Mouse (Mus musculus) megakaryocyte, embryonic 14.5 days (primary cell): ENCODE data around the gene Cyp4f13. TPM values are rescaled to one million over a fixed set of nuclear protein-coding genes. Genes with fewer than 3 reads are reported as not detected.
A peak's percentile ranks its signal among the peaks of the same experiment; 100 is the strongest.

ENCODE experiments used
- H3K27me3 ChIP-seq: replicated peaks from 2 replicates; pipeline ENCODE3; 2012; ENCODE audit warnings: inconsistent platforms
- H3K36me3 ChIP-seq: replicated peaks from 2 replicates; pipeline ENCODE3; 2012; ENCODE audit warnings: low read length, inconsistent platforms, mixed read lengths
- H3K4me1 ChIP-seq: 2 replicates; pipeline ENCODE4 v1.6.1; 2012; ENCODE audit warnings: inconsistent platforms
- H3K4me3 ChIP-seq: replicated peaks from 2 replicates; pipeline ENCODE3; 2012; ENCODE audit warnings: moderate library complexity, mild to moderate bottlenecking, inconsistent platforms
- H3K9me3 ChIP-seq: 2 replicates; pipeline ENCODE4 v1.6.1; 2012; ENCODE audit warnings: inconsistent platforms
- FLI1 ChIP-seq: IDR thresholded peaks from 2 replicates; pipeline ENCODE4 v1.6.1; 2012; ENCODE audit warnings: low read length, inconsistent platforms, mixed read lengths
- GATA1 ChIP-seq: IDR thresholded peaks from 3 replicates; pipeline ENCODE4 v1.6.1; 2012; ENCODE audit warnings: mixed read lengths, low read length, inconsistent platforms, borderline replicate concordance
- polyA plus RNA-seq: library from polyadenylated mRNA; stranded (reverse); fragments of >175 nt; gene quantifications from 2 replicates; pipeline ENCODE4 v1.2.3, GENCODE M21; 2012; ENCODE audit warnings: low replicate concordance; ENCODE audit not compliant: insufficient read depth

Cyp4f13 gene
- polyA plus RNA-seq, 1 experiment = 31.7 TPM

DNA sequence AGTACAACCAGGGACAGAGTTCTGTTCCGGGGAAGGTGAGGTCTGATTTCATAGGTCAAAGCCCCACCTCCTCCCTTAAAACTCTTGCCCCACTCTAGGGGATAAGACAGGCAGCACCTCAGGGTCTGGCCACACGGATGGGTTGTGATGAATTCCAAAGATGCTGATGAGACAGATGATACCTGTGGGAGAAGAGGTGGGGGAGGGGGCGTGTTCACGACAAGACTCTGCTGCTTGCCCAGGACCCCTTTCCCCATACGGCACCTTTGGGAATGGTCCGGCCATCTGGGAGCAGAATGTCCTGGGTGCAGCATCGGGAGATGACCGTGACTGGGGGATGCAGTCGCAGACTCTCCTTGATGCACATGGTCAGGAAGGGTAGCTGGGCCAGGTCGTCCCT lies 41.0 kb downstream of the Cyp4f13 start:
- TF ChIP-seq FLI1 (no peak), GATA1 (no peak)

DNA sequence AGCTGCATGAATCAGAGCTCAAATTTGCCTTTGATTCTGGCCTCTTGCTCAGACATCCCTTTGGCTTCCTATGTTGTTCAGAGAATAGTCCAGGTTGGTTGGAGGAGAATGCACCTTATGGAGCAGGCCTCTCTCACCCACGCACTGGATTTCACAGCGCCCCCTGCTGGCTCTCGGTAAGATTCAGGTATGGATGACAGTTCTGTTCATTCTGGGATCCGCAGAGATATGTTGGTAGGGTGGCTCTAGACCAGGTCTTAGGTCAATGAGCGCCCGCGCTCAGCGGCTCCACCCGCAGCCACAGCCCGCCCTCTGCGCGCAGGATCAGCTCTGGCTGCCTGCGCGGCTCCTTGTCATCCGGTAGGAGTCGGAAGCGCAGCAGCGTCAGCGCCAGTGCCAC lies 42.0 kb downstream of the Cyp4f13 start:
- peaks cover 3% of the 10 kb centered on the region; the same call in 1 of the 2 replicates for H3K9me3 ChIP-seq
- peaks cover 6% of the 10 kb centered on the region for H3K4me1 ChIP-seq
- no peak for TF ChIP-seq FLI1
- H3K36me3 ChIP-seq = no peaks in the 10 kb centered on the region
- H3K4me3 ChIP-seq = peak overlapping the region; percentile 62
- peaks cover 23% of the 10 kb centered on the region for H3K27me3 ChIP-seq

More for the DNA sequence above, 41.0 kb downstream of the Cyp4f13 start:
- H3K4me1 ChIP-seq = peaks cover 6% of the 10 kb centered on the region
- H3K36me3 ChIP-seq = no peaks in the 10 kb centered on the region
- H3K27me3 ChIP-seq = peaks cover 27% of the 10 kb centered on the region
- peaks cover 3% of the 10 kb centered on the region; the same call in 1 of the 2 replicates for H3K9me3 ChIP-seq
- no peak overlapping the region for H3K4me3 ChIP-seq

DNA sequence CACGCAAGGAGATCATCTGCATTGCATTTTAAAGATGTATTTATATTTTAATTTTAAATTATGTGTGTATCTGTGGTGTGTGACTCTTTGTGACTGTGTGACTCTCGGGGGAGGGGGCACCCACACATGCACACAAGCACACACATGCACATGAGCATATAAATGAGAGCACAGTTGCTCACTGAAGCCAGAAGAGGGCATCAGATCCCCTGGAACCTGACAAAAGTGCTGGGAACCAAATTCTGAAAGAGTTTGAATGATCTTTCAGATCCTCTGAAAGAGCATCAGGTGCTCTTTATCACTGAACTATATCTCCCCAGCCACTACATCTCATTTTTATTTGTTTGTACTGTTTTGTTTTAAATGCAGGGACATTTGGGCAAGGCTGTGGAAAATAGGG lies 42.8 kb downstream of the Cyp4f13 start:
- Histone ChIP-seq H3K4me1 (peaks cover 6% of the 10 kb centered on the region), H3K4me3 (no peak overlapping the region), H3K36me3 (no peaks in the 10 kb centered on the region), H3K9me3 (peaks cover 3% of the 10 kb centered on the region; the same call in 1 of the 2 replicates), H3K27me3 (peaks cover 23% of the 10 kb centered on the region)
- TF ChIP-seq GATA1 (no peak), FLI1 (no peak)

DNA sequence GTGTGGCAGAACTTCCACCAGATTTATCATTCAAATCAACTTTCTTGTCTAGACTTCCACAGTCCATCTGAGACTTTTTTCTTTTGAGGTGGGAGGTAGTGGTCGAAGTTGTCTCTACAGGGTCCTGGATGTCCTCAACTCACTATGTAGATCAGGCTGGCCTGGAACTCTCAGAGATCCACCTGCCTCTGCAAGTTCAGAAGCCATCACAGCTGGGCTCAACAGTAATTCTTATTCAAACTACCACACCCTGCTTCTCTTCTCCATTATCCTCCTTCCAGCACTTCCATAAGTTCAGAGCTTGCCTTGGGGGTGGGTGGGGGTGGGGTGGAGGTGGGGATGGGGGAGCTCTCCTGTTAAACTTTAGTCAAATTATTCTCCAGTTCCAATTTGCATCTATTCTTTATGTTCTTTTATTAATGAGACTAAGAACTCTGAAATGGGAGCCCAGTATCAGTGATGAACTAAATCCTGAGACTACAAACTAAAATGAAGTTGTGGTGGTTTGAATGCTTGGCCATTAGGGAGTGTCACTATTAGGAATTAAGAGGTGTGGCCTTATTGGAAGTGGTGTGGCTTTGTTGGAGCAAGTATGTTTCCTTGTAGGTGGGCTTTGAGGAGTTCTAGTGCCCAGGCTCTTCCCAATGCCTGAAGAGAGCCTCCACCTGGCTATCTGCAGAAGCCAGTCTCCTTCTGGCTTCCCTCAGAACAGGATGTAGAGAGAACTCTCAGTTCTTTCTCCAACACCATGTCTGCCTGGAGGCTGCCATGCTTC lies 45.3 kb downstream of the Cyp4f13 start:
- Histone ChIP-seq H3K27me3 (peaks cover 13% of the 10 kb centered on the region), H3K4me1 (peaks cover 6% of the 10 kb centered on the region), H3K9me3 (peaks cover 3% of the 10 kb centered on the region; the same call in 1 of the 2 replicates), H3K4me3 (no peak overlapping the region), H3K36me3 (no peaks in the 10 kb centered on the region)
- TF ChIP-seq GATA1 (no peak), FLI1 (no peak)

DNA sequence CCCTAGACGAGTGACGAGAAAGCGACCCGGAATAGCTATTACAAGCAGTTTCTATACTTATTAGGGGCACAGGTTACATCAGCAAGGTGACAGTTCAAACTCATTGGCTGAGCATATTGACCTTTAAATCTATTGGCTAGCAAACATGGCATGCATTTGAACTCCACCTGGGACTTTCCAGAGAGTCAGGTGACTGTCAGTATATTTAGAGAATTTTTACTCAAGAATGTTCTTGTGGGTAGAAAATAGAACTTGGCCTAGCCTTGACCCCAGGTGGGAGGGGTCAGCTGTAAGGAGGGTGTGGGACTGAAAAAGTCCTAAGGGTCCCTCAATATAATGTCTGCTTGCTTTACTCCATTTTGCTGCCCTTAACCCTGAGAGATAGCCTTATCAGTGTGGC lies 51.8 kb downstream of the Cyp4f13 start:
- Histone ChIP-seq H3K27me3 (peaks cover 6% of the 10 kb centered on the region), H3K9me3 (no peaks in the 10 kb centered on the region), H3K36me3 (no peaks in the 10 kb centered on the region), H3K4me1 (peaks cover 14% of the 10 kb centered on the region), H3K4me3 (no peak overlapping the region)
- no peak for TF ChIP-seq GATA1
- no peak for TF ChIP-seq FLI1

DNA sequence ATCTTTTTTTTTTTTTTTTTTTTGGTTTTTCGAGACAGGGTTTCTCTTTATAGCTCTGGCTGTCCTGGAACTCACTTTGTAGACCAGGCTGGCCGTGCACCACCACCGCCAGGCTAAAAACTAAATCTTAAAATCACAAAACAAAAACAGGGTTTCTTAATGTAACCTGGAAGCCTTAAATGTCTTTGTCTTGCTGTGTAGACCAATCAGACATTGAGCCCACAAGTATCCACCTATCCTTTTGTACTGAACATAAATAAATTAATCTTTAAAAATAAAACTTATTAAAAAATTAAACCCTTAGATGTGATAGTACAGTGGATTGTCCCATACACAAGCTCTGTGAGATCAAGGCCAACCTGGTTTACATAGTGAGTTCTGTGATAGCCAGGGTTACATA lies 53.3 kb downstream of the Cyp4f13 start:
- Histone ChIP-seq H3K27me3 (peaks cover 8% of the 10 kb centered on the region), H3K9me3 (no peaks in the 10 kb centered on the region), H3K36me3 (no peaks in the 10 kb centered on the region), H3K4me1 (peaks cover 18% of the 10 kb centered on the region), H3K4me3 (no peak overlapping the region)
- TF ChIP-seq FLI1 (no peak), GATA1 (no peak)

DNA sequence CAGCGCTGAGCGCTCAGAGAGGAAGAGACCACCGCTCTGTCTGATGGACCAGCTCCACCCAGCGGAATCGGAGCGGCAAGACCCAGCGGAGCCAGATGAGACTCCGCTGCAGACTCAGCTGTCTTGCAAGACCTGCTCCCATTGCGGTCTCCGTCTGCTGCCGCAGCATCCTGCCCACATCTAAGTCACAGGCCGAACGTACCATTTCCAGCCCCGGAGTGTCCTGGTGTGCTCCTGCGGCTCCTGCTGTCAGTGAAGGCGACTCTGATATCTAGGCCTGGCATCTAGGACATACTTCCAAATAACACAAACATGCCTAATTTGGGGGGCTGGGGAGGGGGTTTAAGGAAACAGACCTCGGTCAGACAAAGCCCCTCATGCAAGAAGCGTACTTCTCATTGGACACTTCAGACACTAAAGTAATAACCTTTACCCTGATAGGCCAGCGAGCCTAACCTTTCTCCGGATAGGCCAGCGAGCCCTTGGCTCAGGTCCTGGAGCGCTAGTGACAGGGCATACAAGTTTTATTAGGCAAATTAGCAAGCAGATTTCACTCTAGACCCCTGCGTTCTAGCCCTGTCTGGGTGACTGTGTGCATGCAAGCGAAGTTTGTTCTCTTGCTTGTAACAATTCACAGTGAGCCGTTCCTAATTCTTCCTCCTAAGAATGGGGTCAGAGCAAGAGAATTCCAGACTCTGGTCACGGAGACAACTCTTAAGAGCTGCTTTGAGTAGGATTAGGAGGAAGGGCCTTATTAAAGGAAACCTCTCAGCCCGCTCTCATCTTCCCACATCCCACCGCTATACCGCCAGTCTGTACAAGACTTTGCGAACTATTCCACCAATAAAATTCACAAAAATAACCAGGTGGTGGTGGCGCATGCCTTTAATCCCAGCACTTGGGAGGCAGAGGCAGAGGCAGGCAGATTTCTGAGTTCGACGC lies 55.7 kb downstream of the Cyp4f13 start, which contains the start of gene Zfp870:
TSS of gene Zfp870 (minus strand) at position 404 of the 942 bp plus-strand sequence.
- peaks cover 18% of the 10 kb centered on the region for H3K4me1 ChIP-seq
- peaks cover 8% of the 10 kb centered on the region for H3K27me3 ChIP-seq
- H3K9me3 ChIP-seq = no peaks in the 10 kb centered on the region
- TF ChIP-seq GATA1 (no peak), FLI1 (no peak)
- H3K36me3 ChIP-seq = peaks cover 3% of the 10 kb centered on the region
- H3K4me3 ChIP-seq = peak within 1 kb of the TSS; percentile 92

DNA sequence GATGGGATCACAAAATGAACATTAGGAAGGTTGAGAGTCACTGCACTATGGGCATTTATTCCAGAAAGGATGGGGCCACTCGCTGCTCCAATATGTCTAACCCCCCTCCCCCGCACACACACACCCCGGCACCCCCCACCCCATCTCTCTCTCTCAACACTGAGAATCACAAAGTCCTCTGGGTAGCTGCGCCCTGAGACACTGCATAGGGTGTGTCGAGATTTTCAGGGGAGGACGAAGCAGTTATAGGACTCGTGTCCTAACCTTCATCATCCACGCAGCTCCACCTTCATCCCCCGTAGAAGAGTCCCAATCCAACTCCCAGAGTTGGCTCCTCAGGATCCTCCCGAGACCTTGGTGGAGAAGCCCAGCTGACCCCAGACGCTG lies 56.4 kb downstream of the Cyp4f13 start:
- Histone ChIP-seq H3K27me3 (peaks cover 6% of the 10 kb centered on the region), H3K9me3 (no peaks in the 10 kb centered on the region), H3K4me1 (peaks cover 18% of the 10 kb centered on the region), H3K36me3 (peaks cover 3% of the 10 kb centered on the region), H3K4me3 (peak overlapping the region; percentile 92)
- TF ChIP-seq FLI1 (no peak), GATA1 (no peak)

DNA sequence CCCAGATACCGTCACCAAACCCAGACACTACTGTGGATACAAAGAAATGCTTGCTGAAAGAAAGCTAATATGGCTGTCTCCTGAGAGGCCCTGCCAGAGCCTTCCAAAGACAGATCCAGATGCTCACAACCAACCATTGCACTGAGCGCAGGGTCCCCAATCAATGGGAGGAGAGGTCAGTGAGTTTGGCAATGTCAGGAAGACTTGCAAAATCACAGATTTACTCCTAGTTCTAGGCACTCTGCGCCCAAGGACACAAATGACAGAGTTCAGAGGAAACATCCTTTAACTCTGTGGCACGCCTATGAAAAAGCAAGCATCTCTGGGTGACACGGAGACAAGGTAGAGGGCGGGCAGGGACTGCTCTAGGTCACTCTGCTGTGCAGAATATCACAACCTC lies 57.6 kb downstream of the Cyp4f13 start:
- TF ChIP-seq GATA1 (no peak), FLI1 (no peak)
- no peak overlapping the region for H3K4me3 ChIP-seq
- no peaks in the 10 kb centered on the region for H3K9me3 ChIP-seq
- H3K27me3 ChIP-seq = peaks cover 2% of the 10 kb centered on the region
- peaks cover 11% of the 10 kb centered on the region for H3K36me3 ChIP-seq
- H3K4me1 ChIP-seq = peaks cover 18% of the 10 kb centered on the region
